Mouse (Mus musculus) embryonic facial prominence, embryonic 15.5 days (tissue): Measurements from ENCODE around the gene Taldo1. TPM values are rescaled to one million over a fixed set of nuclear protein-coding genes. Genes with fewer than 3 reads are reported as not detected.

Experiments used
- ATAC-seq: fragments of 200-750 bp; cut with Nextera tagmentation; 2 replicates; pipeline ENCODE4 v1.8.0; 2017; ENCODE audit warnings: low read depth, moderate TSS enrichment; ENCODE audit not compliant: insufficient number of reproducible peaks, low FRiP score, low TSS enrichment
- H3K27ac ChIP-seq: fragments of 300-500 bp; sonication (generic); replicated peaks from 2 replicates; pipeline ENCODE4 v1.5.1; 2015; ENCODE audit warnings: mild to moderate bottlenecking, inconsistent platforms
- H3K27me3 ChIP-seq: fragments of 300-500 bp; sonication (generic); 2 replicates; pipeline ENCODE4 v1.6.1; 2015; ENCODE audit warnings: inconsistent platforms
- H3K36me3 ChIP-seq: fragments of 300-500 bp; sonication (generic); 2 replicates; pipeline ENCODE4 v1.6.1; 2015; ENCODE audit warnings: mild to moderate bottlenecking, inconsistent platforms
- H3K4me1 ChIP-seq: fragments of 300-500 bp; sonication (generic); 2 replicates; pipeline ENCODE4 v1.6.1; 2015; ENCODE audit warnings: inconsistent platforms
- H3K4me2 ChIP-seq: fragments of 300-500 bp; sonication (generic); replicated peaks from 2 replicates; pipeline ENCODE4 v1.6.1; 2015; ENCODE audit warnings: mild to moderate bottlenecking, inconsistent platforms
- H3K4me3 ChIP-seq: fragments of 300-500 bp; sonication (generic); replicated peaks from 2 replicates; pipeline ENCODE4 v1.5.1; 2015; ENCODE audit warnings: mild to moderate bottlenecking, inconsistent platforms
- H3K9ac ChIP-seq: fragments of 300-500 bp; sonication (generic); 2 replicates; pipeline ENCODE4 v1.6.1; 2015; ENCODE audit warnings: inconsistent platforms
- H3K9me3 ChIP-seq: fragments of 300-500 bp; sonication (generic); replicated peaks from 2 replicates; pipeline ENCODE4 v1.6.1; 2016; ENCODE audit warnings: inconsistent platforms
- WGBS: fragments of 180-500 bp; shearing (Covaris S2); methylation state at CpG from one replicate; pipeline ENCODE4 v1.1.7; 2015; 5-methylcytosine and 5-hydroxymethylcytosine counted together
- polyA plus RNA-seq: library from polyadenylated mRNA; unstranded; fragments of >200 nt; fragmentation: Nextera tagmentation; extraction: Ambion mirVana; gene quantifications from 2 replicates; pipeline ENCODE4 v1.2.1, GENCODE M21; 2015

The Taldo1 gene
- polyA plus RNA-seq, 1 experiment from 2014 or later = 280 TPM

DNA sequence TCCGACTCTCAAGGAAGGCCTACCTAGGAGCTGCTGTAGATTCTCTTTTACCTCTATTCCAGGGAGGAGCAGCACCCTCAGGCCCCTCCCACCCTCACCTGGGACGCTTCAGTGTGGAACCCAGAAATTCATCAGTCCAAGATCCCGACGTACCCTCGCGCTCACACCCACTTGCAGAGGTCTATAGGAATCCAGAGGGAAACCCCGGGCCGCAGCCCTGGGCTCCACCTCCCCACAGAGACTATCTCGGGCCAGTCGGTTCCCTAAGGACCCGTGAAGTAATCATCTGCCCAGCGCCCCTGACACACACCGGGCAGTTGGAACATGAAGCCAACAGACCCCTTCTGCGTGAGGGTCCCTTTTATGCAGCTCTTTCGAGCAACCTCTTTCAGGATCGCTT lies 21.3 kb downstream of the Taldo1 start:
- H3K27ac ChIP-seq = peak overlapping the region; percentile 87

GRCm38 (mm10) chr7:141413809-141414584 lies 22.0 kb downstream of the Taldo1 start, which contains the start of gene Gatd1:
Gene Gatd1 (minus strand): TSS chr7:141414136.
- Histone ChIP-seq H3K4me2 (peak within 1 kb of the TSS; percentile 84), H3K27me3 (no peaks in the 10 kb centered on the region), H3K9ac (peak within 1 kb of the TSS; percentile 88), H3K36me3 (peaks cover 23% of the 10 kb centered on the region), H3K27ac (peak within 1 kb of the TSS; percentile 87), H3K9me3 (no peaks in the 10 kb centered on the region), H3K4me3 (peak within 1 kb of the TSS; percentile 77), H3K4me1 (peaks cover 13% of the 10 kb centered on the region)
- ATAC-seq = peak; percentile 92
- WGBS = under 1% methylated on average over 50 of the region's 56 CpGs

More for the DNA sequence above, 21.3 kb downstream of the Taldo1 start:
- peaks cover 30% of the 10 kb centered on the region for H3K36me3 ChIP-seq
- H3K27me3 ChIP-seq = no peaks in the 10 kb centered on the region
- H3K4me3 ChIP-seq = peak overlapping the region; percentile 77
- H3K4me1 ChIP-seq = peaks cover 13% of the 10 kb centered on the region
- no peak for ATAC-seq
- H3K4me2 ChIP-seq = peak overlapping the region; percentile 84
- WGBS = 3% methylated on average over 16 of the region's 16 CpGs
- H3K9me3 ChIP-seq = no peaks in the 10 kb centered on the region
- H3K9ac ChIP-seq = peak overlapping the region; percentile 88

DNA sequence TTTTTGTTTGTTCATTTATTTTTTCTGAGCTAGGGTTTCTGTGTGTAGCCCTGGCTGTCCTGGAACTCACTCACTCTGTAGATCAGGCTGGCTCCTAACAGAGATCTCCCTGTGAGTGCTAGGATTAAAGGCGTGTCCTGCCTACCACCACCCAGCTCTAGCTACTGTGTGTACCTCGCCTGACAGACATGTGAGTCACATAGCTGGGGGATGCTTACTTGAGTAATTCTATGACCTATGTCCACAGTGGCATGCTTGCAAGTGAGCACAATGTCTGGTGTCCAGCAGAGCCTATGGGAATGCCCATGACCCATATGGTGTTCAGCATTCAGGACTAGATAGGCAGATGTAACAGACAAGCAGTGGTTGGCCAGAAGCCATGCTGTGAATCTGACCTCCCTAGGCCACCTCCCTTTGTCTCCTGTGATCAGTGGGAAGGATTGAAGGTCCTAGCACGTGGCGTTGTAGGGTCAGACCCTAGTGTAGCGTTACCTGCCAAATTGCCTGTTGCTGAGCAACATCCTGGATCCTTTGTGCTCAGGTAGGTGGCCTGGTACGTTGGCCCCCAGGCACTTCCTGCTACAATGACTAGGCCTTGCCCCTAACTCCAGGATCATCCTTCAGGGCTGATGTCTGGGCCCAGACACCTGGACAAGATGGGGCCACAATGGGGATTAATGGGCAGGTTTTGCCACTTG lies 24.3 kb downstream of the Taldo1 start:
- no peaks in the 10 kb centered on the region for H3K9me3 ChIP-seq
- no peak overlapping the region for H3K9ac ChIP-seq
- no peak overlapping the region for H3K4me3 ChIP-seq
- H3K27ac ChIP-seq = no peak overlapping the region
- H3K4me2 ChIP-seq = no peak overlapping the region
- WGBS = 73% methylated on average over 6 of the region's 6 CpGs
- H3K27me3 ChIP-seq = no peaks in the 10 kb centered on the region
- ATAC-seq = no peak
- H3K4me1 ChIP-seq = peaks cover 13% of the 10 kb centered on the region
- H3K36me3 ChIP-seq = peaks cover 4% of the 10 kb centered on the region; the same call in 1 of the 2 replicates

- H3K4me2 ChIP-seq = no peak overlapping the region
- H3K4me3 ChIP-seq = no peak overlapping the region
- ATAC-seq = no peak
- no peaks in the 10 kb centered on the region for H3K36me3 ChIP-seq
- WGBS = 68% methylated on average over 8 of the region's 8 CpGs
- no peaks in the 10 kb centered on the region for H3K27me3 ChIP-seq
- no peak overlapping the region for H3K9ac ChIP-seq
- no peak overlapping the region for H3K27ac ChIP-seq
- H3K4me1 ChIP-seq = peaks cover 7% of the 10 kb centered on the region
- no peaks in the 10 kb centered on the region for H3K9me3 ChIP-seq
These were observed 26.0 kb downstream of the Taldo1 start for GRCm38 (mm10) chr7:141417731-141418681.

- Histone ChIP-seq H3K4me3 (no peak overlapping the region), H3K4me1 (0 out of 2 replicates have a peak, but pooled peaks cover 3% of the 10 kb centered on the region), H3K27me3 (no peaks in the 10 kb centered on the region), H3K27ac (no peak overlapping the region), H3K36me3 (no peaks in the 10 kb centered on the region), H3K9ac (no peak overlapping the region), H3K4me2 (no peak overlapping the region), H3K9me3 (no peaks in the 10 kb centered on the region)
- no peak for ATAC-seq
- WGBS = 65% methylated on average over 7 of the region's 7 CpGs
These were observed 27.0 kb downstream of the Taldo1 start for GRCm38 (mm10) chr7:141418970-141419369.

GRCm38 (mm10) chr7:141420030-141420702 lies 28.2 kb downstream of the Taldo1 start:
- ATAC-seq = no peak
- Histone ChIP-seq H3K4me2 (no peak overlapping the region), H3K27me3 (no peaks in the 10 kb centered on the region), H3K4me1 (no peaks in the 10 kb centered on the region), H3K4me3 (no peak overlapping the region), H3K36me3 (no peaks in the 10 kb centered on the region), H3K27ac (no peak overlapping the region), H3K9ac (no peak overlapping the region), H3K9me3 (no peaks in the 10 kb centered on the region)
- 76% methylated on average over 9 of the region's 9 CpGs for WGBS

- Histone ChIP-seq H3K36me3 (no peaks in the 10 kb centered on the region), H3K4me3 (no peak overlapping the region), H3K9ac (no peak overlapping the region), H3K4me2 (no peak overlapping the region), H3K9me3 (no peaks in the 10 kb centered on the region), H3K27ac (no peak overlapping the region), H3K4me1 (peaks cover 2% of the 10 kb centered on the region; the same call in 1 of the 2 replicates), H3K27me3 (no peaks in the 10 kb centered on the region)
- WGBS = 60% methylated on average over 4 of the region's 4 CpGs
- no peak for ATAC-seq
These were observed 31.8 kb downstream of the Taldo1 start for GRCm38 (mm10) chr7:141423811-141424210.

DNA sequence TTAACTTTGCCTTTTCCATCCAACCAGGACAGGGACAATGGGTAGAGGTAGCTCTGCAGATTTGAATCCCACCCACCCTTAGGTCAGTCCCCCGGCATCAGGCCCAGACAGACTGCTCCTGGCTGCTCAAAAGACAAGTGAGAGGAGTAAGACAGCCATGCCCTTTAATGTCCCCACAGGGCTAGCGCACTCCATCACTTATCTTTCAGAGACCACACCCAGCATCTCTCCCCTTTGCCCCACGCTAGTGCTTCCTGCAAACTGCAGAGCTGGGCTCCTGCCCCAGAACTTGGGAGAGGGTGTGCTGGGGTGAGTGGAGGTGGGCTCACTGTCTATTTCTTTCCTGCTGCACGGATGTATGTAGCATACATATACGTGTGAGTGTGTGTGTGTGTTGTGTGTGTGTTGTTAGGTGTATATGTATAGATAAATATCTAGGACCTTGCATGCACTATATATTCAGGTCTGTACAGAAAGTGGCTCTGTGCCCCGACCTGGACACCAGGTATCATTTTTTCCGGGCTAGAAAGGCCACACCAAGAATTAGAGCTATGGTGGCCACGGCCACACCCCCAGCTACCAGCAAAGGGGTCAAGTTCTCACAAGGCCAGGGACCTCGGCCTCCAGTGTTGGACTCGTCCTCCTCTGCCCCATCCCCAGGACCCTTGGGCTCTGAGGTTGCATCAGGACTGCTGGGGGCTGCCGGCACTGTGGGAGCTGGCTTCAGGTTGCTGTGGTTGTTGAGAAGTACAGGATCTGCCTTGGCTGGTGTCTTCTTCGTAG lies 35.1 kb downstream of the Taldo1 start:
- no peak overlapping the region for H3K27ac ChIP-seq
- H3K4me1 ChIP-seq = peaks cover 16% of the 10 kb centered on the region
- no peak for ATAC-seq
- H3K9ac ChIP-seq = no peak overlapping the region
- WGBS = 76% methylated on average over 12 of the region's 12 CpGs
- H3K36me3 ChIP-seq = peaks cover 19% of the 10 kb centered on the region
- H3K9me3 ChIP-seq = no peaks in the 10 kb centered on the region
- H3K27me3 ChIP-seq = no peaks in the 10 kb centered on the region
- no peak overlapping the region for H3K4me3 ChIP-seq
- H3K4me2 ChIP-seq = no peak overlapping the region

GRCm38 (mm10) chr7:141428701-141429100 lies 36.7 kb downstream of the Taldo1 start:
- H3K9me3 ChIP-seq = no peaks in the 10 kb centered on the region
- H3K4me3 ChIP-seq = peak overlapping the region; percentile 19; the same call in 1 of the 2 replicates
- peak overlapping the region; percentile 40; the same call in 1 of the 2 replicates for H3K4me2 ChIP-seq
- ATAC-seq = no peak
- H3K4me1 ChIP-seq = peaks cover 20% of the 10 kb centered on the region
- peaks cover 34% of the 10 kb centered on the region for H3K36me3 ChIP-seq
- H3K27ac ChIP-seq = no peak overlapping the region
- 50% methylated on average over 5 of the region's 5 CpGs for WGBS
- no peak overlapping the region for H3K9ac ChIP-seq
- H3K27me3 ChIP-seq = no peaks in the 10 kb centered on the region

GRCm38 (mm10) chr7:141429310-141429709 lies 37.3 kb downstream of the Taldo1 start, which contains the start of gene Cend1:
Gene Cend1 (minus strand): TSS chr7:141429491.
- 6% methylated on average over 19 of the region's 19 CpGs for WGBS
- H3K27ac ChIP-seq = no peak within 1 kb of the TSS
- H3K9me3 ChIP-seq = no peaks in the 10 kb centered on the region
- H3K4me3 ChIP-seq = peak within 1 kb of the TSS; percentile 19; the same call in 1 of the 2 replicates
- H3K36me3 ChIP-seq = peaks cover 34% of the 10 kb centered on the region
- H3K4me1 ChIP-seq = peaks cover 26% of the 10 kb centered on the region
- peak within 1 kb of the TSS; percentile 40 for H3K4me2 ChIP-seq
- ATAC-seq = no peak
- H3K27me3 ChIP-seq = no peaks in the 10 kb centered on the region
- no peak within 1 kb of the TSS; the same call in 1 of the 2 replicates for H3K9ac ChIP-seq
